Mouse (Mus musculus) layer of hippocampus, adult 2 months (tissue): Measurements from ENCODE around the gene Tasp1. TPM values are rescaled to one million over a fixed set of nuclear protein-coding genes. Genes with fewer than 3 reads are reported as not detected.
"Not testable (repeated sequence)": the region's sequence is repeated elsewhere in the genome, so short reads cannot be mapped to it uniquely, and the experiment has no call there.

Experiments
- DNase-seq, 2 experiments: peaks; one replicate each; pipeline ENCODE4 v3.0.0; 2022; ENCODE audit warnings: low spot score in 2 of 2
- H3K27ac ChIP-seq: fragments of 200-600 bp; 2 replicates; pipeline ENCODE4 v1.8.1; 2022
- H3K4me3 ChIP-seq: fragments of 200-600 bp; 2 replicates; pipeline ENCODE4 v1.8.1; 2022; ENCODE audit warnings: mild to moderate bottlenecking
- CTCF ChIP-seq: fragments of 200-600 bp; conservative IDR thresholded peaks from 2 replicates; pipeline ENCODE4 v1.8.1; 2022; ENCODE audit warnings: antibody characterized with exemption, mild to moderate bottlenecking, moderate library complexity
- total RNA-seq, 2 experiments: library from RNA; stranded (reverse); gene quantifications; 2 replicates each; pipeline ENCODE4 v1.2.3; 2021

The Tasp1 gene
- total RNA-seq, 2 experiments from 2014 or later: 28.3 to 30.3 TPM

DNA sequence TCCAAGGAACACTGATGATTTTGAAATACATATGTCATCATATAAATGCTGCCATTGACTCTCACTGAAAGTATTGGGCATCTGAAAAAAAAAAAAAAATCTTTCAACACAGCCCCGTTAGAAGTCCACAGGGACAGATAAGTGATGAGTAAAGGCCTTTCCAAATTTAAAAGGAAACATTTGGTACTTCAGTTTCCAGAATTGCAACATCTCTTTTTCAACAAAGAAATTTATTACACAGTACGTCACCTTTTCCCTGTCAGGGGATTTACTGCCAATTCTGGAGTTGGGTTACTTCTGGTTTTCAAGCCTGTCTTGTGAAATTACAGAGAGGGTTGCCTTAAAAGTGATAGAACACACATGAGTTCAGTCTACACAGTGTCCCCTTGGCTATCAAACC is 146.8 kb downstream of the Tasp1 start:
- TF ChIP-seq CTCF: no peak
- H3K4me3 ChIP-seq: no peak overlapping the region
- DNase-seq: no peak
- H3K27ac ChIP-seq: no peak overlapping the region

DNA sequence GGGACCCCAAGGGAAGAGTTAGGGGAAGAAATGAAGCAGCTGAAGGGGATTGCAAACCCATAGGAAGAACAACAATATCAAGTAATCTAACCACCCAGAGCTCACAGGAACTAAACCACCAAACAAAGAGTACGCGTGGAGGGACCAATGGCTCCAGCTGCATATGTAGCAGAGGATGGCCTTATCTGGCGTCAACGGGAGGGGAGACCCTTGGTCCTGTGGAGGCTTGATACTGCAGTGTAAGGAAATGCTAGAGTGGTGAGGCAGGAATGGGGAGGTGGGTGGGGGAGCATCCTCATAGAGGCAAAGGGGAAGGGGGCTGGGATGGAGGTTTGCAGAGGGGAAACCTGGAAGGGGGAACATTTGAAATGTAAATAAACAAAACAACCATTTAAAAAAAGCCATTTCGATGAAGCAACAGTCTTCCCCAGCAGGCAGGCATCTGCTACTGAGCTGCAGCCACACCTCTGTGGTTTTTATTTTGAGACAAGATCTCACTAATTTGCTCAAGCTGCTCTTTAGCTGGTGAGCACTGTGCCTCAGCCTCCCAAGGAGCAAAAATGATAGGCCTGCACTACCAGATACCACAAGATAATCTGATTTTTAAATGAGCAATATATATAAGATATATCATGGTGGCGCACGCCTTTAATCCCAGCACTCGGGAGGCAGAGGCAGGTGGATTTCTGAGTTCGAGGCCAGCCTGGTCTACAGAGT is 160.0 kb downstream of the Tasp1 start:
- no peak overlapping the region for H3K4me3 ChIP-seq
- TF ChIP-seq CTCF: no peak
- H3K27ac ChIP-seq: no peak overlapping the region
- no peak for DNase-seq

DNA sequence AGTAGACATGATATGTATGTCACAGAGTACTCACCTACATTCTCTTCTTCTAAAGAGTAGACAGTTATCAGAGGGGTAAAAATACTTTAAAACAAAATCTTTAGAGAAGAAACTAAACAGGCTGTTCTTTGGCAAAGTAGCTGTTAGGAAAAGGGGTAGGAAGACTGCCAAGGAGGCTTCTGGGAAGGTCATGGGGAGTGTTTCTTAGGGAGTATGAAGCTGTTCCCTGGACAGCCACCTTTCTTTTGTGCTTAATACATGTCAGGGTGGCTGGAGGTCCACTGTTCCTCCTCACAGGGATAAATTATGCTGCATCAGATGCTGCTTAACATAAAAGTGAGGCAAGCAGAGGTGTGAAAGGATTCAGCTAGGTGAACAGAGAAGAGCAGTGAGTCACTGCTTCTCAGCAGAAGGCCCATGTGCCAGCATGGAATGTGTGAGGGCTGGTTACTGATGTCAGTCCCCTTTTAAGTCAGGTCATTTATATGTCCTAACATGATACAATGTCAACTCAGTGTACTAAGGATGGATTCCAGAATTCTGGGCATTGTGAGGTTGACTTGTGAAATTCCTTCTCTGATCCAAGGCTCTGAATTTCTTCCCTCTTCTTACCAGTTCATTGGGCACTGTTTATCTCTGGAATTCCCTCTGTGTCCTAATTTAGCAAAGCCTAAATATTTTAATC is 175.1 kb downstream of the Tasp1 start:
- Histone ChIP-seq H3K27ac (no peak overlapping the region), H3K4me3 (no peak overlapping the region)
- DNase-seq: no peak
- no peak for TF ChIP-seq CTCF

DNA sequence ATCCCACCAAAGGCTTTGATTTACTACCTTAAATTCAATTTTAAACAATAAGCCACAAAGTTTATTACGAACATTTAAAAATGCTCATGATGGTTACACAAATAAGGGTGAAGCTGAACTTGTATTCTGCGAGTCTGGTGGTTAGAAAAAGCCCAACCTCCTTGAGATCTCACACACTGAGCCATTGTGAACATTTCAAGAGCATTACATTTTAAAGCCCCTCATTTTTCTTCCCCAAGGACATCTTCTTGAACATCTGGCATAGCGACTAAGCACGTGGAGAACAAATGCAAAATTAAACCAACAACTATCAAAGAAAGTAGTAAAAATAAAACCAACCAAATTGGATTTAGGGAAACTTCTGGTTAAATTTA is 182.4 kb downstream of the Tasp1 start:
- no peak for TF ChIP-seq CTCF
- no peak overlapping the region for H3K4me3 ChIP-seq
- DNase-seq: no peak
- H3K27ac ChIP-seq: no peak overlapping the region

DNA sequence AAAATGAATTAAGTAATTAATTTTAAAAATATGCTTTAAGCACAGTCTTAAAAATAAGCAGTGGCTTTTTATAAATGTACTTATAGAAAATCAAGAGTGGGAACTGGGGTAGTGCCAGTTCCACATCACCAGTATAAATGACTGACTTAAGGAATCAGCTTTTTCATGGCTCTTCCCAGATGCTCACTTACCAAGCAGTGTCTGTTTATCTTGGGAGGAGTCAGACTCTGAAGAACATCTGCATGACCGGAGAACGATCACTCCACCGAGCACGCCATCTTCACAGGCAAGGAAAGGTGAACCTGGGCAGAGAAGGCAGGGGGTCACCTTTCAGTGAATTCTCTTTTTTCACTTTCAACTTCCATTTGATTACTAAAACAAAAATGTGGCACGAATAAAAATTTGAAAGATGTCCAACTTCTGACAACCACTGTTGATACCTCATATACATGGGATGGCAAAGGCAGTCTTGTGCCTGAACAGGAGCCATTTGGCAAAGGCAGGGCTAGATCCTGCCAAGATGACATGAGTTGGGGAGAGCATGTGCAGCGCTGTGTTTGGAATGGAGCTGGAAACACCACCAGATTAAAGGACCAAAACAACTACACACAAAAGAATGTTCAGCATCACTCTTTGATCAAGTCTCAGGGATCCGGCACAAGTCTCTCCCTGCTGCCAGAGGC is 182.9 kb downstream of the Tasp1 start:
- peak; percentile 57 to 58 for DNase-seq
- Histone ChIP-seq H3K27ac (no peak overlapping the region), H3K4me3 (no peak overlapping the region)
- TF ChIP-seq CTCF: no peak

DNA sequence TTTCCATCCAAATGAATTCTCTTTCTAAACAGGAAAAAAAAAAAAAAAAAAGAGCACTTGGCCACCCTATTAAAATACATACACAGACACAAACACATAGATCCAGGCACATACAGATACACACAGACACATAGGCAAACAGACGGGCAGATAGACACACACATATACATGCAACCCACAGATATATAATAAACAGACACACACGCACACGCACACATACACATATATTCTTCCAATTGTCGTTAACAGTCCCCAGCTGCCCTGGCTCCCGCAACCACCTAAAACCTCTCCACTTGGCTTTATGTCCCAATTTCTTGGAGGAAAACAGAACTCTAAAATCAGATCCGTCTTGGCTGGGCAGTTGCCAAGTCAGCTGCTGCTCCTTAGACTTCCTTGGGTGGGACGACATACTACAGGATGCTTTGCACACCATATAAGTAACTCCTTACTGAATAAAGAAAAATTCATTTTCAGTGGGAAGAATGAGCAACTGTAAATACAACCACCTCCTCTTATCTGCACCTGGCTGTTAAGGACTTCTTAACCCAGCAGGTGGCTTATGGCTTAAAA is 188.5 kb downstream of the Tasp1 start:
- no peak for TF ChIP-seq CTCF
- DNase-seq: no peak
- Histone ChIP-seq H3K4me3 (no peak overlapping the region), H3K27ac (no peak overlapping the region)

DNA sequence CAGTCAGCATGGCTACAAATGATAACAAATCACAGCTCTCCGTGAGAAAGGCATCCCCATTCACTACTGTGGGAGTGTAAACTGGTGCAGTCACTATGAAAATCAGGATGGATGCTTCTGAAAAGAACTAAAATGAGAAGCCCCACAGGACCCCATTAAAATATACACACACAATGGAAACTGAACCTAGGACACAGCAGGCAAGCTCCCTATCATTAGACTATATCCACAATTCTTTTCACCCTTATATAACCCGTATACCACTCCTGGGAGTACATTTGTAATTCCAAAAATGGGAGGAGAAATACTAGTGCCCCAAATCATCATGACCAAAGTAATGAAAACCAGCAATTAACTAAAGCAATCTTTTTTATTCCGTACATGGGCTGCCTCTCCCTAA is 190.7 kb downstream of the Tasp1 start:
- Histone ChIP-seq H3K4me3 (no peak overlapping the region), H3K27ac (no peak overlapping the region)
- no peak for DNase-seq
- no peak for TF ChIP-seq CTCF

DNA sequence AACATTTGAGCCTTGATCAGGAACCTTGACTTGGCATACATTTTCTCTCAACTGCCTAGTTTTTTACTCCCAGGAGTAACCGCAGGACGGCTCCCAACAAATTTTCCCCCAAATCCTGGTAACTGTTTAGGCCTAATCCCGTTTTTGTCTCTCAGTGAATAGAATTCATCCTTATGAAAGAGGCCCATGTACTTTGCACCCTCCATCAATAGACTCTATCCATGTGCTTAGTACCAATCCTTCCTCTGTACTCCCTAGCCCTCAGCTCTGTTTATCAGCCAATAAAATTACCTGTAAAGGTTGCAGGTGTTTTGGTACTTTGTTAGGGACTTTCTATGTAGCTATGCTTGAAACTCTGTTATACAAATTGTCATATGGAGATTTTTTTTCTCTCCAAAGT is 192.4 kb downstream of the Tasp1 start:
- Histone ChIP-seq H3K4me3 (no peak overlapping the region), H3K27ac (no peak overlapping the region)
- TF ChIP-seq CTCF: no peak
- DNase-seq: no peak

DNA sequence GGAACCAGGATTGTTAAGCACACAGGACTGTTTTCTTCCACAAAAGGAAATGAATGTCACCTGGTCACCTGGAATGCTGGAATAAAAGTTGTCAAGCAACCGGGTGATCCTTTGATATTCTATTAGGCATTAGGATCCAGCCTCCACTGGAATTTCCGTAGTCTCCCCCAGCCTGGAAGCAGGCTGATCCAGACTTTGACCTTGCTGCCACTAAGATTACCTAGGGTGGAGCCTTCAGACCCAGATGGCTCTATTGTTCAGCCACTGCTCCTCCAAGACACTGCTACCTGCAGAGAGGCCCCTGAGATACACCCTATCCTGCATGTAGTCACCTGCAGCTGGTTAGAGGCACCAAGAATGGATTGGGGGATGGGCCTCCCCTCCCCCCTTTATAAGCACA is 192.8 kb downstream of the Tasp1 start:
- no peak overlapping the region for H3K4me3 ChIP-seq
- TF ChIP-seq CTCF: no peak
- H3K27ac ChIP-seq: no peak overlapping the region
- no peak for DNase-seq

DNA sequence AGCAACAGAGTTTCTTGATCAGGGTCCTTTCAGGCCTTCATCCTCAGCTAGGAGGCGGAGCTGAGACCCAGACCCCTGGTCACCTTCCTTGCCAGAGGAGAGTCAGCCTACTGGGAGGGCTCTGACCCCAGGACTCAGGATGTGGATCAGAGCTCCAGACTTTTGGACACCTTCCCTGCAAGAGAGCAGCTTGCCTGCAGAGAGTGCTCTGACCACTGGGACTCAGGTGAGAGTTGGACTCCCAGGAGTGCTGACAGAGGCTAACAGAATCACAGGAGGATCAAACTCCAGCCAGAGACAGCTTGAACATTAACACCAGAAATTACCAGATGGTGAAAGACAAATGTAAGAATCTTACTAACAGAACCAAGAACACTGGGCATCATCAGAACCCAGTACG is 197.5 kb downstream of the Tasp1 start:
- DNase-seq, H3K27ac ChIP-seq, H3K4me3 ChIP-seq: not testable (repeated sequence)

DNA sequence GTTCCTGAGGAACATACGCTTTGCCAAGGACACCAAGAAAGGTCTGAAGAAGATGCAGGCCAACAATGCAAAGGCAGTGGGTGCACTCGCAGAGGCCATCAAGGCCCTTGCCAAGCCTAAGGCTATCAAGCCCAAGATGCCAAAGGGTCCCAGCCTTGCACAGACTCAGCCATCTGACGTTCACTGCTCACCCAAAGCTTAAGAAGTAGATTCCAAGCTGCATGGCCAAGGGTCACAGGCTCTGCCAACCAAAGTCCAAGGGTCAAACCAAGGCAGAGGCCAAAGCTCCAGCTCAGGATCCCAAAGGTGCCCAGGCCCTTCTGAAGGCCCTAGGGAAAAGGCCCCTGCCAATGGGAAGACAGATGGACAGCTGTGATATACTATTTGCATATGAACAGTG is 203.2 kb downstream of the Tasp1 start:
- not testable (repeated sequence) for DNase-seq, H3K4me3 ChIP-seq, H3K27ac ChIP-seq

DNA sequence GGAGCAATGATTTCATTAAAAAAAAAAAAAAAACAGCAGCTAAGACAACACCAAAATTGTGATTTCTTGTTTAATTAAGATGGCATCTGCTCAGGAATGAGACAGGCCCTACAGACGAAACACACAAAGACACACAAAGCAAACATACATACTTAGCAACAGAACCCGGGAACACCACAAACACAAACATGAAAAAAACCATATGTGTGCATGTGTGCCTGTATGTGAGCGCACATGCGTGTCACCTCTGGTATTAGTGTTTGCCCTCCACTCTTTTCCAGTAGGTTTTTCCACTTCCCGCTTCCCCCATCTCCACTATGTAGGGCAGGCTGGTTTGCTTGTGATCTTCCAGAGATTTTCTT is 206.5 kb downstream of the Tasp1 start:
- no peak overlapping the region for H3K4me3 ChIP-seq
- no peak for TF ChIP-seq CTCF
- no peak overlapping the region for H3K27ac ChIP-seq
- no peak for DNase-seq

DNA sequence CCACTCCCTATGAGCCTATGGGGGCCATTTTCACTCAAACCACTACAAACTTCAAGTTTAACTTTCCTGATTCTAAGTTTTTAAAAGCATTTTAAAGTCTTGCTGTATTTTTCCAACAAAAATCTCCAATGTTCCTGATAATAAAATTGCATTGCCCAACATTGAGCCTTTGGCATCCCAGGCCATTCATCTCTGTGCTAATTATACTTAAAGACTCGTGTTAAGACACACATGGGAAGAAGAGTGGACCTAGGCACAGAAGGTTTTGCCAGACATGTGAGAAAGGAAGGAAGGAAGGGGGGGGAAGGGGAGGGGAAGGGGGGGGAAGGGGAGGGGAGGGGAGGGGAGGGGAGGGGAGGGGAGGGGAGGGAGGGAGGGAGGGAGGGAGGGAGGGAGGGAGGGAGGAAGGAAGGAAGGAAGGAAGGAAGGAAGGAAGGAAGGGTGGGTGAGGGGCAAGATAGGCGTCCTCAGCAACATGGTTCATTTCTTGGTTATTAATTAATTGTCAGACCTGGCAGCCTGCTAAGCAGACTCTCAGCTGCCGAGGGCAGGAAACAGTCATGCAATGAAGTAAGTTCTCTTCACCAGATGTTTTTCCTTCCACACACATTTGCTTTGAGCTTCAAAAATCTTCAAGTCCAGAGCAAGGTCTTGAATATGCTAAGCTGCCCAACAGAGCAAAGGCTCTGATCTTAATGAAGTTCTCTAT is 207.0 kb downstream of the Tasp1 start:
- H3K4me3 ChIP-seq: no peak overlapping the region
- DNase-seq: no peak
- no peak overlapping the region for H3K27ac ChIP-seq
- no peak for TF ChIP-seq CTCF
